Mouse (Mus musculus): ENCODE data around the gene Gm7347. TPM values are rescaled to one million over a fixed set of nuclear protein-coding genes. Genes with fewer than 3 reads are reported as not detected.
A peak's percentile ranks its signal among the peaks of the same experiment; 100 is the strongest.
"Not testable (repeated sequence)": the region's sequence is repeated elsewhere in the genome, so short reads cannot be mapped to it uniquely, and the experiment has no call there.

Gm7347 gene
- not detected in 2 replicates for total RNA-seq (2021)
- long read RNA-seq, experiment 1: 0 reads
- long read RNA-seq, experiment 2: 0 reads

DNA sequence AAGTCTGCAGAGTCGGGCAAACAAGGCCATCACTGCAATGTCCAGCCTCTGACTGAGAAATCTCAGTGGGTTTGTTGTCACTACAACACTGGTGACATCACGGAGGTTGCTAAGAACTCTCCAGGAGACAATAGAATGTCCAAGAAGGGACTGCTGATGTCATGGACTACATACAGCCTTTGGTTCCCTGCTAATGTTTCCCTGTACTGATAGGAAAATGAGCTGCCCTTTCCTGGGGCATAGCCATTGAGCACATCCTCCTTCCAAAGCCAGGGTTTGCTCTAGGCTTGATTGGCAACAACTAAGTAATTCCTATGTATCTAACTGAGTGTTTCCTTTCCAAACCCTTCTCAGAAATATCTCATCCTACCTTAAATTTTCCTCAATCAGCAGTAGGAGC lies at the start of gene Gm7347:
Gm7347 (minus strand) TSS at position 101 of the 400 bp plus-strand sequence.
- DNase-seq: not testable (repeated sequence)

DNA sequence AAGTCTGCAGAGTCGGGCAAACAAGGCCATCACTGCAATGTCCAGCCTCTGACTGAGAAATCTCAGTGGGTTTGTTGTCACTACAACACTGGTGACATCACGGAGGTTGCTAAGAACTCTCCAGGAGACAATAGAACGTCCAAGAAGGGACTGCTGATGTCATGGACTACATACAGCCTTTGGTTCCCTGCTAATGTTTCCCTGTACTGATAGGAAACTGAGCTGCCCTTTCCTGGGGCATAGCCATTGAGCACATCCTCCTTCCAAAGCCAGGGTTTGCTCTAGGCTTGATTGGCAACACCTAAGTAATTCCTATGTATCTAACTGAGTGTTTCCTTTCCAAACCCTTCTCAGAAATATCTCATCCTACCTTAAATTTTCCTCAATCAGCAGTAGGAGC lies 46.9 kb upstream of the Gm7347 start, which contains the start of gene 5031410I06Rik:
5031410I06Rik (minus strand) TSS at position 101 of the 400 bp plus-strand sequence.
- DNase-seq: not testable (repeated sequence)

DNA sequence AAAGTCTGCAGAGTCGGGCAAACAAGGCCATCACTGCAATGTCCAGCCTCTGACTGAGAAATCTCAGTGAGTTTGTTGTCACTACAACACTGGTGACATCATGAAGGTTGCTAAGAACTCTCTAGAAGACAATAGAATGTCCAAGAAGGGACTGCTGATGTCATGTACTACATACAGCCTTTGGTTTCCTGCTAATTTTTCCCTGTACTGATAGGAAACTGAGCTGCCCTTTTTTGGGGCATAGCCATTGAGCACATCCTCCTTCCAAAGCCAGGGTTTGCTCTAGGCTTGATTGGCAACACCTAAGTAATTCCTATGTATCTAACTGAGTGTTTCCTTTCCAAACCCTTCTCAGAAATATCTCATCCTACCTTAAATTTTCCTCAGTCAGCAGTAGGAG lies 30.8 kb upstream of the Gm7347 start, which contains the start of gene Gm10471:
Gm10471 (minus strand) TSS at position 101 of the 400 bp plus-strand sequence.
- DNase-seq: not testable (repeated sequence)

DNA sequence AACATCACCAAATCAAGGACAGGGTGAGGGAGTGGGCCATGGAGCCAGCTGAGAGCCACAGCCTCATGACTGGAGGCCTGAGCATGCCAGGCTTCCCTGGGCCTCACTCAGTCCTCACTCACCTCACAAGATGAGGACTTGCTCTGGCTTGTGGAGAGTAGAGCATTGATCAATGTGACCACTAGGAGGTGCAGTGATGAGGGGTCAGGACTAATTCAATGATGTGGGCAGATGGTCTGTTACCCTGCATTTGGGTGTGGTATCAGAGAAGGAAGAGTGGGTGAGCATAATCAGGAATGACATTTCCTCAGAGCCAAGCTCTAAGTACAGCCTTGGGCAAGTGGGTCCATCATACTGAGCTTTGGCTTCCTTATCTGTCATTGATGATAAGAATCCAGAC lies 20.6 kb upstream of the Gm7347 start:
- peak; percentile 15 for DNase-seq

DNA sequence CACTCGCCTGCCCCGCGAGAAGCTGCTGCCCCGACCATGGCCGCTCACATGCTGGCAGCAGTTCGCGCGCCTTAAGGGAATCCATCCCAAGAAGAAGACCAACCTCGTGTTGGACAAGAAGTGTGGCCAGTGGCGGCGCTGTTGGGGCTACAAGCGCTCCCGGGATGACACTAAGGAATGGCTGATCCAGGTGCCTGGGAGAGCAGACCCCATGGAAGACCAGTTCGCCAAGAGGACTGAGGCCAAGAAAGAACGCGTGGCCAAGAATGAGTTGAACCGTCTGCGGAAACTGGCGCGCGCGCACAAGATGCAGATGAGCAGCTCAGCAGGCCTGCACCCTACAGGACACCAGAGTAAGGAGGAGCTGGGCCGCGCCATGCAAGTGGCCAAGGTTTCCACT lies 12.3 kb upstream of the Gm7347 start:
- DNase-seq: no peak

DNA sequence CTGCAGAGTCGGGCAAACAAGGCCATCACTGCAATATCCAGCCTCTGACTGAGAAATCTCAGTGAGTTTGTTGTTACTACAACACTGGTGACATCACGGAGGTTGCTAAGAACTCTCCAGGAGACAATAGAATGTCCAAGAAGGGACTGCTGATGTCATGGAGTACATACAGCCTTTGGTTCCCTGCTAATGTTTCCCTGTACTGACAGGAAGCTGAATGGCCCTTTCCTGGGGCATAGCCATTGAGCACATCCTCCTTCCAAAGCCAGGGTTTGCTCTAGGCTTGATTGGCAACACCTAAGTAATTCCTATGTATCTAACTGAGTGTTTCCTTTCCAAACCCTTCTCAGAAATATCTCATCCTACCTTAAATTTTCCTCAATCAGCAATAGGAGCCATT lies 18.9 kb downstream of the Gm7347 start, which contains the start of gene Speer4a:
Speer4a (minus strand) TSS at position 101 of the 400 bp plus-strand sequence.
- DNase-seq: not testable (repeated sequence)

DNA sequence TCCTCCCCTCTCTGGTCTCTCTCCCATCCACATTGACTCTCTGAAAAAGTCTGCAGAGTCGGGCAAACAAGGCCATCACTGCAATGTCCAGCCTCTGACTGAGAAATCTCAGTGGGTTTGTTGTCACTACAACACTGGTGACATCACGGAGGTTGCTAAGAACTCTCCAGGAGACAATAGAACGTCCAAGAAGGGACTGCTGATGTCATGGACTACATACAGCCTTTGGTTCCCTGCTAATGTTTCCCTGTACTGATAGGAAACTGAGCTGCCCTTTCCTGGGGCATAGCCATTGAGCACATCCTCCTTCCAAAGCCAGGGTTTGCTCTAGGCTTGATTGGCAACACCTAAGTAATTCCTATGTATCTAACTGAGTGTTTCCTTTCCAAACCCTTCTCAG lies 35.6 kb downstream of the Gm7347 start, which contains the start of gene Gm5862:
Gm5862 (minus strand) TSS at position 101 of the 400 bp plus-strand sequence.
- DNase-seq: not testable (repeated sequence)

DNA sequence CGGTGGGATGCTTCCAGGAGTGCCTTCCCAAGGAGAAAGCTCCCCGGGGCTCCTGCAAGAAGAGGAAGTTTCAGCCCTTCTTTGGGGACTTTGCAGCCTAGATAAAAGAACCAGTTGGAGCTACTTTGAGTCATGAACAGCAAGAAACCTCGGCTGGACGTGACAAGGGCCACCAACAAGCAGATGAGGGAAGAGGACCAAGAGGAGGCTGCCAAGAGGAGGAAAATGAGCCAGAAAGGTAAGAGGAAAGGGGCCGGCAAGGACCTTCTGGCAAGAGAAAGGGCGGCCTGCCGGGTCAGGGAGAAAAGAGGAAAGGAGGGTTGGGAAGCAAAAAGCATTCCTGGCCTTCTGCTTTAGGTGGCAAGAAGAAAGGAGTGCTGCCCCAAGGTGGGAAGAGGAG lies 50.7 kb downstream of the Gm7347 start:
- not testable (repeated sequence) for DNase-seq

DNA sequence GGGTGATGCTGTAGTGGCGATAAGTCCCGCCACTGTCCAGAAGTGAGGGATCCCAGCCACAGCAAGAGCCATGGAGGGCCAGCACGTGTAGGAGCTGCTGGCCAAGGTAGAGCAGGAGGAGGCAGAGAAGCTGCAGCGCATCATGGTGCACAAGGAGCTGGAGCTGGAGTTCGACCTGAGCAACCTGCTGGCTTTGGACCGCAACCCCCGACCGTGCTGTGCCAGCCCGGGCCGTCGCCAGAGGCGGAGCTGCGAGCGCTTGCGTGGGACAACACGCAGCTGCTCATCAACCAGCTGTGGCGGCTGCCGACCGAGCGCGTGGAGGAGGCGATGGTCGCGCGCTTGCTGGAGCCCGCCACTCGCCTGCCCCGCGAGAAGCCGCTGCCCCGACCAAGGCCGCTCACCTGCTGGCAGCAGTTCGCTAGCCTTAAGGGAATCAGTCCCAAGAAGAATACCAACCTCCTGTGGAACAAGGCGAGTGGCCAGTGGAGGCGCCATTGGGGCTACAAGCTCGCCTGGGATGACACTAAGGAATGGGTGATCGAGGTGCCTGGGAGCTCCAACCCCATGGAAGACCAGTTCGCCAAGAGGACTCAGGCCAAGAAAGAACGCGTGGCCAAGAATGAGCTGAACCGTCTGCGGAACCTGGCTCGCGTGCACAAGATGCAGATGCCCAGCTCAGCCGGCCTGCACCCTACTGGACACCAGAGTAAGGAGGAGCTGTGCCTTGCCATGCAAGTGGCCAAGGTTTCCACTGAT lies 51.3 kb downstream of the Gm7347 start:
- peak; percentile 40 for DNase-seq

DNA sequence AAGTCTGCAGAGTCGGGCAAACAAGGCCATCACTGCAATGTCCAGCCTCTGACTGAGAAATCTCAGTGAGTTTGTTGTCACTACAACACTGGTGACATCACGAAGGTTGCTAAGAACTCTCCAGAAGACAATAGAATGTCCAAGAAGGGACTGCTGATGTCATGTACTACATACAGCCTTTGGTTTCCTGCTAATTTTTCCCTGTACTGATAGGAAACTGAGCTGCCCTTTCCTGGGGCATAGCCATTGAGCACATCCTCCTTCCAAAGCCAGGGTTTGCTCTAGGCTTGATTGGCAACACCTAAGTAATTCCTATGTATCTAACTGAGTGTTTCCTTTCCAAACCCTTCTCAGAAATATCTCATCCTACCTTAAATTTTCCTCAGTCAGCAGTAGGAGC lies 53.7 kb downstream of the Gm7347 start, which contains the start of gene Gm1979:
Gm1979 (minus strand) TSS at position 101 of the 400 bp plus-strand sequence.
- DNase-seq: not testable (repeated sequence)

Other genes starting within 250 kb of the Gm7347 start
- gene Gm21663, start 116.2 kb downstream of the Gm7347 start, total RNA-seq (2021): not detected in 2 replicates
- gene Gm21671, start 104.2 kb downstream of the Gm7347 start, total RNA-seq (2021): not detected in 2 replicates
- gene Gm21680, start 85.9 kb downstream of the Gm7347 start, total RNA-seq (2021): not detected in 2 replicates
- not detected in 2 replicates for gene Gm21698, start 69.9 kb downstream of the Gm7347 start, total RNA-seq (2021)
- gene Gm1979, start 53.8 kb downstream of the Gm7347 start, total RNA-seq (2021): not detected in 2 replicates
- not detected in 2 replicates for gene Gm5862, start 35.7 kb downstream of the Gm7347 start, total RNA-seq (2021)
- not detected in 2 replicates for gene Speer4a, start 19.0 kb downstream of the Gm7347 start, total RNA-seq (2021)
- gene Gm10471, start 30.7 kb upstream of the Gm7347 start, total RNA-seq (2021): not detected in 2 replicates
- not detected in 2 replicates for gene 5031410I06Rik, start 46.8 kb upstream of the Gm7347 start, total RNA-seq (2021)
- gene Gm10220, start 62.8 kb upstream of the Gm7347 start, total RNA-seq (2021): not detected in 2 replicates
- 0.19 TPM in 1 of 2 replicates, not detected in the other for gene Gm7361, start 199.1 kb upstream of the Gm7347 start, total RNA-seq (2021)

All from adrenal gland, postnatal 14 days (tissue).